Mouse (Mus musculus) erythroblast, embryonic 14.5 days (primary cell): Measurements from ENCODE around the gene Zzef1.

Experiments
- GATA1 ChIP-seq: IDR thresholded peaks from 2 replicates; pipeline ENCODE4 v1.6.1; 2012; ENCODE audit warnings: low read length, inconsistent platforms, mixed read lengths
- TAL1 ChIP-seq: IDR thresholded peaks from 3 replicates; pipeline ENCODE4 v1.6.1; 2012; ENCODE audit warnings: low read length, inconsistent platforms, mixed read lengths

GRCm38 (mm10) chr11:72770816-72771215, 25.2 kb upstream of the Zzef1 start:
- no peak for TF ChIP-seq GATA1
- TF ChIP-seq TAL1 = no peak
